Mouse (Mus musculus) neural tube, embryonic 14.5 days (tissue): ENCODE results near the gene Cox10. TPM values are rescaled to one million over a fixed set of nuclear protein-coding genes. Genes with fewer than 3 reads are reported as not detected.

Experiments
- polyA plus RNA-seq: library from polyadenylated mRNA; unstranded; fragments of >200 nt; fragmentation: Nextera tagmentation; extraction: Ambion mirVana; gene quantifications from 2 replicates; pipeline ENCODE4 v1.2.1, GENCODE M21; 2014

Gene Cox10
- polyA plus RNA-seq, 1 experiment from 2014 or later: 29.0 TPM

Other genes with a start within 250 kb of the Cox10 start
- gene Hs3st3b1, start 157.2 kb downstream of the Cox10 start, polyA plus RNA-seq: 9.1 and 9.4 TPM in 2 replicates